In genomic region chr2:27026857-27027617, GRCm38 (mm10) we compare ENCODE assay signal across 8 mouse cellular contexts. TPM values are rescaled to one million over a fixed set of nuclear protein-coding genes. Genes with fewer than 3 reads are reported as not detected.
DNase-seq lines count a peak whose midpoint lies in the region; ATAC-seq lines count a peak whose summit lies in the region.

No protein-coding gene starts in this region.

- peak overlapping the region; percentile 67 for H3K4me2 ChIP-seq in forebrain, embryonic 13.5 days
- peak overlapping the region; percentile 55; the same call in 1 of the 2 replicates for H3K4me2 ChIP-seq in limb, embryonic 15.5 days

- H3K27ac ChIP-seq in forebrain, embryonic 13.5 days, result no peak overlapping the region
- no peak overlapping the region for H3K27ac ChIP-seq in limb, embryonic 15.5 days

- no peak for ATAC-seq in forebrain, embryonic 13.5 days
- no peak for ATAC-seq in limb, embryonic 15.5 days (ENCODE audit: insufficient number of reproducible peaks, low FRiP score, low TSS enrichment, low read depth)

- peaks cover 16% of the 10 kb centered on the region for H3K4me1 ChIP-seq in forebrain, embryonic 13.5 days
- peaks cover 8% of the 10 kb centered on the region for H3K4me1 ChIP-seq in limb, embryonic 15.5 days

- 69% methylated on average over 10 of the region's 10 CpGs for WGBS in forebrain, embryonic 13.5 days
- 73% methylated on average over 10 of the region's 10 CpGs for WGBS in limb, embryonic 15.5 days

- peak; percentile 15 for DNase-seq in retina, postnatal 1 day
- DNase-seq in retina, embryonic 14.5 days (ENCODE audit: low spot score), result no peak
- no peak for DNase-seq in frontal cortex, postnatal 25 days (ENCODE audit: low spot score in 2 of 2)
- no peak for DNase-seq in adrenal gland, postnatal 14 days
- DNase-seq in gastrocnemius, postnatal 10 days, result no peak
- DNase-seq in adrenal gland, postnatal 4 days (ENCODE audit: low spot score in 2 of 2), result no peak

- H3K4me3 ChIP-seq in forebrain, embryonic 13.5 days, result peak overlapping the region; percentile 37
- 0 out of 2 replicates have a peak overlapping the region, but pooled peaks have one; percentile 26 for H3K4me3 ChIP-seq in limb, embryonic 15.5 days

- no peaks in the 10 kb centered on the region for H3K9me3 ChIP-seq in forebrain, embryonic 13.5 days (replicated peaks)
- H3K9me3 ChIP-seq in limb, embryonic 15.5 days, result no peaks in the 10 kb centered on the region

- 0 out of 2 replicates have a peak, but pooled peaks cover under 1% of the 10 kb centered on the region for H3K36me3 ChIP-seq in forebrain, embryonic 13.5 days (ENCODE audit: poor library complexity, severe bottlenecking)
- H3K36me3 ChIP-seq in limb, embryonic 15.5 days, result no peaks in the 10 kb centered on the region

- peak overlapping the region; percentile 55 for H3K9ac ChIP-seq in forebrain, embryonic 13.5 days
- no peak overlapping the region for H3K9ac ChIP-seq in limb, embryonic 15.5 days

- peaks cover 22% of the 10 kb centered on the region for H3K27me3 ChIP-seq in forebrain, embryonic 13.5 days
- peaks cover 3% of the 10 kb centered on the region; the same call in 1 of the 2 replicates for H3K27me3 ChIP-seq in limb, embryonic 15.5 days

RNA-seq across cellular contexts. Expression of gene Slc2a6, which starts 0.8 kb away (rescaled TPM):
- 2.0 and 2.6 TPM in 2 replicates for polyA plus RNA-seq in forebrain, embryonic 13.5 days (2015; fragmentation: Nextera tagmentation; extraction: Ambion mirVana)
- 0.63 and 1.0 TPM in 2 replicates for polyA plus RNA-seq in limb, embryonic 15.5 days (2015; fragmentation: Nextera tagmentation; extraction: Ambion mirVana)
- total RNA-seq in adrenal gland, postnatal 14 days (2021), result 0.63 and 1.7 TPM in 2 replicates
- under 1 TPM; 0.16 to 0.27 TPM for total RNA-seq in gastrocnemius, postnatal 10 days (2021)
- total RNA-seq in adrenal gland, postnatal 4 days (2021), result 1 to 10 TPM; 1.3 TPM

RNA-seq across cellular contexts. Expression of gene Cacfd1, which starts 17.3 kb away (rescaled TPM):
- 115 and 125 TPM in 2 replicates for polyA plus RNA-seq in forebrain, embryonic 13.5 days (2015; fragmentation: Nextera tagmentation; extraction: Ambion mirVana)
- 72.3 and 79.5 TPM in 2 replicates for polyA plus RNA-seq in limb, embryonic 15.5 days (2015; fragmentation: Nextera tagmentation; extraction: Ambion mirVana)
- 36.5 and 41.6 TPM in 2 replicates for total RNA-seq in adrenal gland, postnatal 14 days (2021)
- 10 to 100 TPM; 24.0 to 26.2 TPM for total RNA-seq in gastrocnemius, postnatal 10 days (2021)
- total RNA-seq in adrenal gland, postnatal 4 days (2021), result 10 to 100 TPM; 49.8 to 53.7 TPM

RNA-seq across cellular contexts. Expression of gene Mymk, which starts 44.9 kb away (rescaled TPM):
- polyA plus RNA-seq in forebrain, embryonic 13.5 days (2015; fragmentation: Nextera tagmentation; extraction: Ambion mirVana), result not detected in 2 replicates
- 36.7 and 79.4 TPM in 2 replicates for polyA plus RNA-seq in limb, embryonic 15.5 days (2015; fragmentation: Nextera tagmentation; extraction: Ambion mirVana)
- not detected in 2 replicates for total RNA-seq in adrenal gland, postnatal 14 days (2021)
- total RNA-seq in gastrocnemius, postnatal 10 days (2021), result 10 to 100 TPM; 51.6 to 58.5 TPM
- 1 to 10 TPM in 1 of 2 experiments, under 1 TPM in 1; 0.59 to 1.8 TPM for total RNA-seq in adrenal gland, postnatal 4 days (2021)

RNA-seq across cellular contexts. Expression of gene Adamtsl2, which starts 52.1 kb away (rescaled TPM):
- polyA plus RNA-seq in forebrain, embryonic 13.5 days (2015; fragmentation: Nextera tagmentation; extraction: Ambion mirVana), result 5.7 and 7.6 TPM in 2 replicates
- 9.1 and 11.7 TPM in 2 replicates for polyA plus RNA-seq in limb, embryonic 15.5 days (2015; fragmentation: Nextera tagmentation; extraction: Ambion mirVana)
- 11.5 and 11.7 TPM in 2 replicates for total RNA-seq in adrenal gland, postnatal 14 days (2021)
- 1 to 10 TPM; 3.1 to 4.8 TPM for total RNA-seq in gastrocnemius, postnatal 10 days (2021)
- total RNA-seq in adrenal gland, postnatal 4 days (2021), result 10 to 100 TPM in 1 of 2 experiments, 1 to 10 TPM in 1; 9.6 to 13.5 TPM

RNA-seq across cellular contexts. Expression of gene Adamts13, which starts 53.8 kb away (rescaled TPM):
- 0.34 TPM in 1 of 2 replicates, not detected in the other for polyA plus RNA-seq in forebrain, embryonic 13.5 days (2015; fragmentation: Nextera tagmentation; extraction: Ambion mirVana)
- polyA plus RNA-seq in limb, embryonic 15.5 days (2015; fragmentation: Nextera tagmentation; extraction: Ambion mirVana), result 0.06 TPM in 1 of 2 replicates, not detected in the other
- total RNA-seq in adrenal gland, postnatal 14 days (2021), result 0.75 and 2.1 TPM in 2 replicates
- not detected for total RNA-seq in gastrocnemius, postnatal 10 days (2021)
- total RNA-seq in adrenal gland, postnatal 4 days (2021), result under 1 TPM; 0.08 to 0.85 TPM

Comparison
In these comparisons a context has a peak if more than half of its experiments do, and no peak if none do; other contexts are left out.
1. RNA of gene Mymk, which starts 44.9 kb away (total RNA-seq): 51.6 to 58.5 TPM in gastrocnemius, postnatal 10 days; 0.59 to 1.8 TPM in adrenal gland, postnatal 4 days and not detected in adrenal gland, postnatal 14 days; every median in the first group is over 10 times any median in the second.